Mouse (Mus musculus) forelimb bud, embryonic 11.5 days (tissue): ENCODE results near the gene Mpp6.

ENCODE experiments used
- DNase-seq: peaks from one replicate; pipeline ENCODE4 v3.0.0-alpha.2; 2012; ENCODE audit warnings: low read depth, low spot score

Gene Mpp6

DNA sequence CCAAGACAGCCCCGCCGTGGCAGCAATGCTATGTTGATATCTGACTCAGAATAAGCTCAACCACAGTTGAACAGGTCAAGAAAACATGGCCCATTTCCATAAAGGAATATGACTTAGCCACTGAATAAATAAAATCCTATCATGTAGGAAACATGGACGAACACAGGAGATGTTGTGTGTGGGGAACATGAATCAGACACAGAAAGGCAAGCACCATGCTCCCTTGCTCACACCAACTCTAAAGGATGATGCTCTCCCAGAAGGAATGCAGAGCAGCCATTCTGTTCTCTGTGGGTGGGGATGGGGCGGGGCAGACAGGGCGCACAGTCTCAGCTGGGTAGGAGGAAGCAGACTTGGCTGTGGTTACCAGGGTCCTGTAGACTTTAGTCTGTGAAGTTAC, 115.2 kb downstream of the Mpp6 start:
- no peak for DNase-seq

DNA sequence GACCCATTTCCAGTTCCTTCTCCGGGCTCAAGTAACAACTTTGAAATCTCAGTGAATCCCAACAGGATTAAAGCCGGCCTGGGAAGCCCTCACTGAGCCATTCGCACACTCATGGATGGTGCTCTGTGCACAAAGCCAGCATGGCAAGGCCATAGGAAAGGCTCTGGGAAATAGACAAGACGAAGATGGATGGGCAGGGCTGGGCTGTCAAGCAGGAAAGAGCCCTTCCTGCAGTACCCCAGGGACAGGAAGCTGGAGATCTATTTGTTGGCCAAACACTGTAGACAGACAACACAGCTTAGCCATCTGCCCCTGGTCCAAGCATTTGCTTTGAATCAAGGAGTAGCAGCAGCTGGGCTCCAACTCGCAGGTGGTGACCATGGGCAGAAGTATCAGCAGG, 118.1 kb downstream of the Mpp6 start:
- DNase-seq, result no peak

DNA sequence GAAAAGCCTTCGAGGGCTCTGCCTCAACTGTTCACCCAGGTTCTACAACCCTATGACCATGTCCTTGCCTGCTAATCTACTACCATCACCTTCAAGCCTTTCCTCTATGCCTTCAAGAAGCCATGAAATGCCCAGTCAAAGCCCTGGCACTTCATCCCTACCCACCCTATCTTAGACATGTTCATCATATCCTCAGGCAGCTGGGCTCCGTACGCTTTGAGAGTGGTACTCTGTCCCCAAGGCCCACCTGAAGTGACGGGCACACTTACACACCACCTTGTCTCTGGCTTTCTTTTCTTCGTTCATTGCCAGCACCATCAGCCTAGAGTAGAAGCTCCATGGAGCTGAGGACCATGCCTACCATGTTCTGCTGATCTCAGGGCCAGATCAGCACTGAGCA, 121.2 kb downstream of the Mpp6 start:
- DNase-seq, result no peak

DNA sequence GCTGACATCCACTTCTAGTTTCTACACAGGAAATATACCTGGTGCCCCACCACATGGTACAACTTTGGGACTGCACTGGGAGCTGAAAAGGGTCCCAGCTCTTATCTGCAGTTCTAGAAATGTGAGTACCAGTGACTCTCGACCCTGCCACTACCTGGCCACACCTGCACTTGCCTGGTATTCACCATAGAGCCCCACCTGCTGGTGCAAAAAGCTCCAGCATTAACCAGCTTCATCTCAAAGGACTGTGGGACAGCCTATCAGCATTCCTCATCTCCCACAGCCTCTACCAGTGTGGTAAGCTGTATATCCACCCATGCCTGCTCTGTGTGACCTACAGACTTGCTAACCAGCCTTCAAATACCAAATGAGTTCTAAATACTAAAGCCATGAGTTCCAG, 122.9 kb downstream of the Mpp6 start:
- DNase-seq, result no peak

DNA sequence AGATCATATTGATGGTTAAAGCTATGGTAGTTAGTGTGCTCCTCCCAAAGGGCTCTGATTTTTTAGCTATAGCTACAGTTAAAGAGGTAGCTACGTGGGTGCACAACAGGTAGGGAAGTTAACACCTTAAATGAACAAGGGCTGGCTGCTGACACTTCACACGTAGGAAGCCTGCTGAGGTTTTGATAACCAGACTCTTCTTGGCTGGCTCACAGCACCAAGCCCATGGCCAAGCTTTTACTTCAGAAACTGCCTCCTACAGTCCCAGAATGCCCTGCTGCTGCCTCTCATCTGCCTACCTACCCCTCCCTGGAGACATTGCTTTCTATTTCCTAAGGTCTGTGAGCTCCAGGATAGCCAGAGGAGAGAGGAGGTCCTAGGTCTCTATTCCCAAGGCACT, 127.9 kb downstream of the Mpp6 start:
- DNase-seq, result no peak

DNA sequence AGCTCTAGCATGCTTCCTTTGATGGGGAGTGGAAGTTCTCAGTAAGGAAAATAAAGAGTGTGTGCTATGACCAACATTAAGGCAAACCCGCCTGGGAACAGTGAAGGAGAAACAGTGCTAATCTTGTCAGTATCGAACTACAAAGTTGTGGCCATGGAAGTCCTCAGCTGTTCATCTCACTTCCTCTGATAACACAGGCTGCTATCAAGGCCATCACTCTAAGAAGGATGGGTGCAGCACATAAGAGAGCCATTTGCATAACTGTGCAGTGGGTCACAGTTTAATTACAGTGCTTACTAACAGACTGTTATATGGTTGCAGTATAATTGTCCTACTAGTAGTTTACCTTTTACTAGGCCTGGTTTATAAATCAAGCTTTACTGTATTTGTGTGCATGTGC, 129.9 kb downstream of the Mpp6 start:
- DNase-seq, result no peak

DNA sequence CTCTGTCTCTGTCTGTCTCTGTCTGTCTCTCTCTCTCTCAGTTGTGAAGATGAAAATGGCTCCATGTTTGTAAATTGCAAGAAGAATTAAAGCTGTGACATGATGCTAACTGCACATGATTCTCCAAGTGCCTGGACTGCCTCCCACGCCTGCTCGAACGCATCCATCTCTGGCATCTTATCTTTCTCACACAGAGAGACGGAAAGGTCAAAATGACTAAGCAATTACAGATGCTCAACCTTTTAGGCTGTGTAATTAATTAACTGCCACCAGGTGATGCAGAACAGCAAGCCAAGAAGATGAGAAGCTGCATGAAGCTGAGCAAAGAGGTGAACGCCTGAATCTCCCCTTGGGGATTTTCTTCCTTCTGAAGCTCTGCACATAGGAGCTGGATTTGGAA, 130.4 kb downstream of the Mpp6 start:
- no peak for DNase-seq

DNA sequence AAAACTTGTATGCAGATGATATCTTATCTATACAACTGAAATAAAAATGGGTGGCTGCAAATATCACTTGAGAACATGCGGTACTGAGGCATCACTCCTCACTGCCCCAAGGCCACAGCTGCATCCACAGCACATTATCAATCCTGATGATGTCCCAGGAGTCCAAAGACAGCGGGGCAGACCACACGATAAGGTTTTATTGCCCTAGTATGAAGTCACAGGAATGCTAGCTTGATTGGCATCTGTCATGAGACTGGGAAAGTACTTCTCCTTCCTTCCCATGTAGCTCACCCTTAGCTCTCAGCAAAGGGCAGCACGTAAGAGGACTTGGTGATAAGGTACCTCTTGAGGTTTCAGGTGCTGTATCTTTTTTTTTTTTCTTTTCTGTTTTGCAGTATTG, 134.1 kb downstream of the Mpp6 start:
- no peak for DNase-seq

DNA sequence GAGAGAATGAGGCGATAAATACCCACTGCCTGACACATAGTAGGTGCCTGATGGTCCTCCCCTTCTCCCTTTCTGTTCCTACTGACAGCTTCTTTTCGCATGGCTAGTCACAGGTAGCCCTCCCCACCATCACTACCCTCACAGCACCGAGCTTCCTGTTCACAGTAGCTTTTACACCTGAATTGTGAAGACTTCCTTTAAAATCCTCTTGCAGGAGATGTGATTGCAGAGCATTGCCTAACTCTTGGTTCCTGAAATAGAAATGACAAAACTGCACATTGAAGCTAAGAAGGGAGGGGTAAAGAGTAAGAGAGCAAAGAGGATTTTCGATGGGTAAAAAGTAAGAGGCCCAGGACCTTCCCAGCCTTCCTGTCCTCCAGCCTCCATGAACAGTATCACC, 134.9 kb downstream of the Mpp6 start:
- DNase-seq, result no peak

DNA sequence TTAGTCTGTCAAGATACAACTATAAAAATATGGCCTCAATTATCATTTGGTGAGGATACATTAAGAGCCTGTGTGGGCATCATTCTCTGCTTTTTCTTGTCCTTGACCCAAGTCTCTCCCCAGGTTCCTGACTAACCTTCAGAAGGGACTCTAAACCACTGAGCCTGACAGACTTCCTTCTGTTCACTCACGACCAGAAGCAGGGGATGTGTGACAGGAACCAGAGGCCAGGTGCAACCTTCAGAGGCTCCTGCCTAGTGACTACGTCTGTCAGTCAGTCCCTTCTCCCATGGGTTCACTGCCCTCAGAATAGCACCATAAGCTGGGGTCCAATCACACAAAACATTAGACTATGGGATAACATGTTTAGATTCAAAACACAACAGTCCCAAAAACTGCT, 137.3 kb downstream of the Mpp6 start:
- no peak for DNase-seq

DNA sequence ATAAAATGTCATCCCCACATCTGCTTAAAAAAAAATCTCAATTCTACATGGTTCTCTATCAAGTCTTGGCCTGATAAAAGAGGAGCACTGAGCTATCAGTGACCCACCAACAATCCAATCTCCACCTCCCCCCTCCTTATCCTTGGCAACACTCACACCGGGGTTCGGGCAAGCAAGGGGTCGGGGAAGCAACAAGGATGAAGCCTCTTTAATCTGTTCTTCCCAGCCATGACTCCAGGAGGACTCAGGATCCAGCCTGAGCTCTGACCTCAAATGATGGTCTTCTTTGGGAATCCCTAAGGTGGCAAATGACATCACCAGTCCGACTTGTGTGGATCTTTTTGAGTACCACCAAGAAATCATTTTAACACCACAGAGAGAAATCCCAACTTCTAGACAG, 137.8 kb downstream of the Mpp6 start:
- DNase-seq, result no peak
